Mouse (Mus musculus) liver, embryonic 11.5 days (tissue): Measurements from ENCODE around the gene Cacul1. TPM values are rescaled to one million over a fixed set of nuclear protein-coding genes. Genes with fewer than 3 reads are reported as not detected.

Experiments
- ATAC-seq: fragments of 200-750 bp; cut with Nextera tagmentation; replicated peaks from 2 replicates; pipeline ENCODE4 v1.8.0; 2017; ENCODE audit warnings: moderate number of reproducible peaks, mild to moderate bottlenecking, moderate TSS enrichment, moderate library complexity; ENCODE audit not compliant: low FRiP score
- DNase-seq: peaks from one replicate; pipeline ENCODE4 v3.0.0-alpha.2; 2017; ENCODE audit warnings: low spot score
- H3K27ac ChIP-seq: fragments of 300-500 bp; sonication (generic); 2 replicates; pipeline ENCODE4 v1.5.1; 2014; ENCODE audit warnings: mild to moderate bottlenecking, low read depth, low read length, control low read depth
- H3K27me3 ChIP-seq: fragments of 300-500 bp; sonication (generic); replicated peaks from 2 replicates; pipeline ENCODE4 v1.6.1; 2014; ENCODE audit warnings: low read length, mixed read lengths; ENCODE audit not compliant: control insufficient read depth, insufficient read depth
- H3K36me3 ChIP-seq: fragments of 300-500 bp; sonication (generic); 2 replicates; pipeline ENCODE4 v1.6.1; 2014; ENCODE audit warnings: mild to moderate bottlenecking, low read length, moderate library complexity, mixed read lengths; ENCODE audit not compliant: control insufficient read depth, insufficient read depth
- H3K4me1 ChIP-seq: fragments of 300-500 bp; sonication (generic); replicated peaks from 2 replicates; pipeline ENCODE4 v1.6.1; 2014; ENCODE audit warnings: low read length, mixed read lengths; ENCODE audit not compliant: control insufficient read depth, insufficient read depth
- H3K4me2 ChIP-seq: fragments of 300-500 bp; sonication (generic); 2 replicates; pipeline ENCODE4 v1.6.1; 2014; ENCODE audit warnings: mild to moderate bottlenecking, control low read depth, moderate library complexity
- H3K4me3 ChIP-seq: fragments of 300-500 bp; sonication (generic); 2 replicates; pipeline ENCODE4 v1.5.1; 2014; ENCODE audit warnings: low read depth, low read length, control low read depth
- H3K9ac ChIP-seq: fragments of 300-500 bp; sonication (generic); 2 replicates; pipeline ENCODE4 v1.6.1; 2014; ENCODE audit warnings: low read depth, low read length, control low read depth
- H3K9me3 ChIP-seq: fragments of 300-500 bp; sonication (generic); 2 replicates; pipeline ENCODE4 v1.6.1; 2016; ENCODE audit warnings: low read length, inconsistent platforms, mixed read lengths; ENCODE audit not compliant: control insufficient read depth
- WGBS: fragments of 180-500 bp; shearing (Covaris S2); extraction: QIAGEN DNeasy Blood & Tissue Kit; methylation state at CpG from one replicate; pipeline ENCODE4 v1.1.7; 2014; 5-methylcytosine and 5-hydroxymethylcytosine counted together
- polyA plus RNA-seq: library from polyadenylated mRNA; unstranded; fragments of >200 nt; fragmentation: Nextera tagmentation; extraction: Ambion mirVana; gene quantifications from 2 replicates; pipeline ENCODE4 v1.2.1, GENCODE M21; 2014

Cacul1 gene
- polyA plus RNA-seq, 1 experiment from 2014 or later: 22.1 TPM

GRCm38 (mm10) chr19:60524678-60525077, 56.1 kb downstream of the Cacul1 start:
- DNase-seq: no peak
- Histone ChIP-seq H3K9ac (no peak overlapping the region), H3K9me3 (no peaks in the 10 kb centered on the region), H3K27ac (no peak overlapping the region), H3K4me3 (no peak overlapping the region), H3K4me1 (no peaks in the 10 kb centered on the region), H3K4me2 (no peak overlapping the region), H3K27me3 (no peaks in the 10 kb centered on the region), H3K36me3 (0 out of 2 replicates have a peak, but pooled peaks cover 3% of the 10 kb centered on the region)
- no peak for ATAC-seq
- 96% methylated on average over 3 of the region's 3 CpGs for WGBS

- Histone ChIP-seq H3K9ac (no peak overlapping the region), H3K27me3 (no peaks in the 10 kb centered on the region), H3K27ac (no peak overlapping the region), H3K36me3 (no peaks in the 10 kb centered on the region), H3K4me1 (no peaks in the 10 kb centered on the region), H3K4me3 (no peak overlapping the region), H3K4me2 (no peak overlapping the region), H3K9me3 (no peaks in the 10 kb centered on the region)
- ATAC-seq: no peak
- DNase-seq: no peak
- WGBS: 85% methylated on average over 3 of the region's 3 CpGs
Observed at GRCm38 (mm10) chr19:60520131-60520530, 60.7 kb downstream of the Cacul1 start.

- Histone ChIP-seq H3K4me3 (no peak overlapping the region), H3K4me2 (no peak overlapping the region), H3K9ac (no peak overlapping the region), H3K4me1 (no peaks in the 10 kb centered on the region), H3K9me3 (no peaks in the 10 kb centered on the region), H3K27ac (no peak overlapping the region), H3K36me3 (no peaks in the 10 kb centered on the region), H3K27me3 (no peaks in the 10 kb centered on the region)
- 62% methylated on average over 2 of the region's 2 CpGs for WGBS
- DNase-seq (no peak), ATAC-seq (no peak)
Observed at GRCm38 (mm10) chr19:60515064-60515463, 65.8 kb downstream of the Cacul1 start.

- no peak overlapping the region for H3K27ac ChIP-seq
- no peak overlapping the region for H3K4me2 ChIP-seq
- H3K27me3 ChIP-seq: no peaks in the 10 kb centered on the region
- ATAC-seq: no peak
- no peaks in the 10 kb centered on the region for H3K4me1 ChIP-seq
- no peak overlapping the region for H3K4me3 ChIP-seq
- H3K36me3 ChIP-seq: no peaks in the 10 kb centered on the region
- no peak overlapping the region for H3K9ac ChIP-seq
- H3K9me3 ChIP-seq: no peaks in the 10 kb centered on the region
- no peak for DNase-seq
- WGBS: 62% methylated on average over 3 of the region's 3 CpGs
Observed at GRCm38 (mm10) chr19:60513431-60513830, 67.4 kb downstream of the Cacul1 start.

- DNase-seq: no peak
- H3K27me3 ChIP-seq: no peaks in the 10 kb centered on the region
Observed at GRCm38 (mm10) chr19:60500209-60500608, 80.6 kb downstream of the Cacul1 start.

GRCm38 (mm10) chr19:60497171-60497570, 83.7 kb downstream of the Cacul1 start:
- H3K4me3 ChIP-seq: no peak overlapping the region
- WGBS: 62% methylated on average over 4 of the region's 4 CpGs
- DNase-seq (no peak), ATAC-seq (no peak)
- H3K27ac ChIP-seq: no peak overlapping the region
- no peaks in the 10 kb centered on the region for H3K4me1 ChIP-seq
- H3K9me3 ChIP-seq: no peaks in the 10 kb centered on the region
- H3K27me3 ChIP-seq: no peaks in the 10 kb centered on the region
- no peaks in the 10 kb centered on the region for H3K36me3 ChIP-seq
- H3K9ac ChIP-seq: no peak overlapping the region
- no peak overlapping the region for H3K4me2 ChIP-seq

More at GRCm38 (mm10) chr19:60500209-60500608, 80.6 kb downstream of the Cacul1 start:
- Histone ChIP-seq H3K9ac (no peak overlapping the region), H3K4me2 (no peak overlapping the region), H3K4me3 (no peak overlapping the region), H3K27ac (no peak overlapping the region), H3K9me3 (no peaks in the 10 kb centered on the region), H3K4me1 (no peaks in the 10 kb centered on the region), H3K36me3 (no peaks in the 10 kb centered on the region)
- ATAC-seq: no peak

GRCm38 (mm10) chr19:60495772-60496171, 85.1 kb downstream of the Cacul1 start:
- no peak for DNase-seq
- 66% methylated on average over 3 of the region's 3 CpGs for WGBS
- Histone ChIP-seq H3K36me3 (no peaks in the 10 kb centered on the region), H3K4me3 (no peak overlapping the region), H3K9me3 (no peaks in the 10 kb centered on the region), H3K27ac (no peak overlapping the region), H3K27me3 (no peaks in the 10 kb centered on the region), H3K4me1 (no peaks in the 10 kb centered on the region), H3K9ac (no peak overlapping the region), H3K4me2 (no peak overlapping the region)
- no peak for ATAC-seq

GRCm38 (mm10) chr19:60489566-60489965, 91.3 kb downstream of the Cacul1 start:
- 78% methylated on average over 1 of the region's 1 CpGs for WGBS
- no peak overlapping the region for H3K4me2 ChIP-seq

GRCm38 (mm10) chr19:60485261-60485660, 95.6 kb downstream of the Cacul1 start:
- ATAC-seq (no peak), DNase-seq (no peak)
- Histone ChIP-seq H3K9ac (no peak overlapping the region), H3K27ac (no peak overlapping the region), H3K4me1 (no peaks in the 10 kb centered on the region), H3K4me3 (no peak overlapping the region), H3K36me3 (no peaks in the 10 kb centered on the region), H3K4me2 (no peak overlapping the region), H3K9me3 (no peaks in the 10 kb centered on the region), H3K27me3 (no peaks in the 10 kb centered on the region)

More at GRCm38 (mm10) chr19:60489566-60489965, 91.3 kb downstream of the Cacul1 start:
- no peak overlapping the region for H3K27ac ChIP-seq
- no peak overlapping the region for H3K4me3 ChIP-seq
- no peaks in the 10 kb centered on the region for H3K4me1 ChIP-seq
- H3K9me3 ChIP-seq: no peaks in the 10 kb centered on the region
- ATAC-seq (no peak), DNase-seq (no peak)
- no peaks in the 10 kb centered on the region for H3K27me3 ChIP-seq
- H3K9ac ChIP-seq: no peak overlapping the region
- no peaks in the 10 kb centered on the region for H3K36me3 ChIP-seq
